Mouse (Mus musculus) lung, postnatal 10 days (tissue): ENCODE measurements at regions not wholly inside any gene's neighbourhood (a gene's known extent, or its start where the extent isn't known, plus 50 kb on each side); places are given as distances from the start of the nearest gene placed in this dataset.

Experiments
- DNase-seq: peaks from one replicate; pipeline ENCODE4 v3.0.0; 2021

DNA sequence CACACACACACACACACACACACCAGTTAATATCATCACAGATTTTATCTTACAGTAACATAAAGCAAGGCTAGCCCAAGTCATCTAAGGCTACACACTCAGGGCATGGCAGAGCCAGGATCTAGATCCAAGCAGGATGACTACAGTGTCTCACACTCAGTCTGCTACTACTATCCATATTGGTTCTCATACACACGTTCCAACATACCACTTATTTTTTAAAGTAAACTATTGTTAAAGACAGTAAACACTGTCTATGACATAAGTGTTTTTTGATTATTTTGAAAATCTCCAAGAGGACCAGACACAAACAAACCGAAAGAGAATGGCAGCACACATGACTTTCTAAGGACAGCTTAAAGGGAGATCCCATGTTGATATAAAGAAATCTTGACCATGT is 306.3 kb downstream of the Gm11361 start:
- DNase-seq, result no peak

GRCm38 (mm10) chr13:28560081-28560480 is 302.8 kb downstream of the Gm11361 start:
- DNase-seq, result no peak

DNA sequence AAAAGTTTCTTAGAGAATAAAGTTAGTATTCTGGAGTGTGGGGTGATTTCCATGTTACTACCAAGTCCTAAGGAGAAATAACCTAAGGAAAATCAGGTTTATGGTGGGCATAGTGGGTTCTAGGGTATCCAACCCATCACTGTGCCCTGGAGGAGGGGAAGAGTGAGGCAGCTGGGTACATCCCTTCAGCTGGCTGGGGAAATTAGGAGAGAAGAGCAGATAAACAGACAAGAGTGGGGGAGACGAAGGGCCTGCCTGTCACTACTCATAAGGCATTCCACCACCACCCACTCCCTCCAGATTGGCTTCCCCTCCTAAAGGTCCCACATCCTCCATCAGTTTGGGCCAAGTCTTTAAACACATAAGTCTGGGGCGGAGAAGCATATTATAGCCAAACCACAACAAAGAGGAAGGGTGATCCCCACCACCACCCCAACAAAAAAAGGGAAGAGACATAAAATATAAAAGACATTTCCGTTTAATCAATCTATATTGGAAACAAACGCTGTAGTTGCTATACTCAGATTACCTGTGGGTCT is 299.8 kb downstream of the Gm11361 start:
- DNase-seq, result no peak

- DNase-seq, result no peak
Observed at GRCm38 (mm10) chr13:28556385-28556938, 299.1 kb downstream of the Gm11361 start.

- DNase-seq, result no peak
Observed at GRCm38 (mm10) chr13:28554143-28554830, 297.0 kb downstream of the Gm11361 start.

- no peak for DNase-seq
Observed at GRCm38 (mm10) chr13:28552974-28553750, 295.8 kb downstream of the Gm11361 start.

DNA sequence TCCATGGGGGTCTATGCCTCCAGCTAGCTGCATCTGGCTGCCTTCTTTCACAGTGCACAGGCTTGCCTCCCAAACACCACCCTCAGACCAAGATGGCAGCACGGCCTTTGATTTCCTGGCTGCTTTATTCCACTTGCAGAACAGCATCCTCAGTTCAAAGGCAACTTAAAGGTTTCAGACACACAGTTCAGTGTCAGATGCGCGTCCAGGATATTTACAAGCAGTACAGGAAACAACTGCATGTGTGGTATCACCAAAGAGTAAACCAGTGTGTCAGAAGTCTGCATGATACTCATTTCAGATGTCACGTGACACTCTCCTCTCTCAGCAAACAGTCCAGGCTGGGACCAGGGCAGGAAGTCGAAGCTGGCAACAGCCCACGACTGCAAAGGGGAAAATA is 294.2 kb downstream of the Gm11361 start:
- peak; percentile 81 for DNase-seq

GRCm38 (mm10) chr13:28545797-28546196 is 288.5 kb downstream of the Gm11361 start:
- DNase-seq, result no peak

DNA sequence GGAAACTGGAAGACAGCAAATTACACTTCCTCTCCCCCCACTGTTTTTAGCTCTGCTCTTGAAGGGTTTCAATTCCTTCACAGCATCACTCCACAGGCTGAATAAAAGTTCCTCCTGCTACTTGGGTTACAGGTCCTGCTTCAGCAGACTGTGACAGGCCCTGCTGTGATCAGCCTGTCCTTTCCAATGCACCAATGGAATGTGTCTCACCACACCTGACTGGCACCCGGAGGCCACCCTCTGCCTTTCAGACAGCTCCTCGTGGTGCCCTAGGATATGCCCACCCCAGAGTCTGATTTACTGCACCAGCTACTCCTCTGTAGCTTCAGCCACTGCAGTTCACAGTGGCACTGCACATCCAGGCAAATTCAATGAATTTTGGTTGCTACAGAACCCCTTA is 288.0 kb downstream of the Gm11361 start:
- no peak for DNase-seq

DNA sequence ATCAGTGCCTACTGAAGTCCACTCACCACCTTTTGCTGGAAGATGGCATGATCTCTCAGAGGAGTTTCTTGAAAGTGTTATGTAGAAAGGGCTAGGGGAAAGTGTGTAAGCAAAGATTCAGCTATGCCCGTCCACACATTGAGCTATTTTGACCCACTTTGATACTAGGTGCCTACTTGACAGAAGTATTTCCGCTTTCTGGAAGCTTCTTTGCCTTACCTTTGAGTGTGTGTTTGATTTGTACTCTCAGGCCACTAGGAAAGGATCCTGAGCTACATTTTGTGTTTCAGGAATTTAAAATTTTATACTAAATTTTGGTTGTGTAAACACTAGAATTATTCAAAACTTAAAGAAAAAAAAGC is 287.5 kb downstream of the Gm11361 start:
- DNase-seq, result no peak

GRCm38 (mm10) chr13:28544003-28544818 is 286.9 kb downstream of the Gm11361 start:
- no peak for DNase-seq

GRCm38 (mm10) chr13:28541607-28542006 is 284.3 kb downstream of the Gm11361 start:
- DNase-seq, result no peak

- DNase-seq, result no peak
Observed at GRCm38 (mm10) chr13:28533080-28533479, 275.8 kb downstream of the Gm11361 start.

DNA sequence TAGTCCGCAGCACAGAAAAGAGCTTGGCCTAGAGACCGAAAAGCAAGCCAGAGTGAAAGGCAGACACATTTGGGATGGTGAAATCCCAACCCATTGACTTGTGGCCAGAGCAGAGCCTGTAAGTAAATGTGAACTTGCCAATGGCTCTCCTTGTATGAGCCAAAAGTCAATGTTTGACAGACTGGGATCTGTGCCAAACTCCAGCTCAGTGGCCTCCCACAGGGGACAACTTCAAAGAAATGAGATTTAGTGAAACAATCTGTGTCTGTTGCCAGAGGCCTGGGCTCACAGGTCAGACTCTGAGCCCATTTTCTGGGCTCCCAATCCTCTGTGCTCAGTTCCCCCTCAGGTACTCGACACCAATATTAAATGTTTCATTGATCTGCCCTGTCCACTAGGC is 274.9 kb downstream of the Gm11361 start:
- peak; percentile 87 for DNase-seq

GRCm38 (mm10) chr13:28531534-28531999 is 274.2 kb downstream of the Gm11361 start:
- peak; percentile 69 for DNase-seq

DNA sequence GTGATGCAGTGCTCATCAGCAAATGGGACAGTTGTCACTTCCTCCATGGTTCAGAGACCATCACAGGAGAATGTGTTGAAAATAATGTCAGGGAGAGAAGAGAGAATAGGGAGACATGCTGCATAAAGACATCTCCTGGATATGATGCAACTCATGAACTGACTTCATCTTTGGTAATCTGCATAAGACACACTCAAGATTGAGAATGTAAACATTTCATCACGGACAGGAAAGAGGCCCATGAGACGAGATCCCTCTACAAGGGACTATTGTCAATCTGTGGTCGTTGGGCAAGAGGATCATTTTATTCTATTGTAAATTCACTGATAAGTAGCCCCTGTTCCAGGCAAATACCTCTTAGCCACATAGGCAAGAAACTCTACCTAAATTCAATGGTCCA is 273.6 kb downstream of the Gm11361 start:
- DNase-seq, result no peak

DNA sequence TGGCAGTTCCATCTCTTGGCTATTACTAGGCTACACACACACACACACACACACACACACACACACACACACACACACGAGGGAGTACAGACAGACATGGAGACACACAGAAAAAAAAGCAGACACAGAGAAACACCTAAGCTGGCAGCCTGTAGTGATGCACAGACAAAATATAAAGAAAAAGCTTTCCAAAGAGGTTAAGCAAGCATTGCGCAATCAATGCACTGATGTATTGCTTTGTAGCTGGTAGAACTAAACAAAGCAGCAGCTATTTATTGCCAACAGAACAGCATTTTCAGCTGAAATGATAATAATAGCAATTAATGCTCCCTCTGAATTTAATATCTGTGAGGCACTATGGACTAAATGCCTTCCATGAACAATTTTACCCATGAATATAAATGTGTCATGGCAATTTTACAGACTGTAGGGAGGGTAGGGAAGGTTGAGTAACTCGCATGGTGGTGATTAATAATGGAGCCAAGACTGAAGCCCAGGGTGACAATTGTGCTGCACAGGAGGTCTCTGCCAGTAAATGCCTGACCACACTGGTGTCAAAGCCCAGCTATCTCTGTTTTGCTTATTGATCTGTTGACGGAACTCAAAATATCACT is 271.7 kb downstream of the Gm11361 start:
- no peak for DNase-seq

- no peak for DNase-seq
Observed at GRCm38 (mm10) chr13:28526299-28526698, 269.0 kb downstream of the Gm11361 start.

GRCm38 (mm10) chr13:28524411-28524810 is 267.1 kb downstream of the Gm11361 start:
- DNase-seq, result no peak

DNA sequence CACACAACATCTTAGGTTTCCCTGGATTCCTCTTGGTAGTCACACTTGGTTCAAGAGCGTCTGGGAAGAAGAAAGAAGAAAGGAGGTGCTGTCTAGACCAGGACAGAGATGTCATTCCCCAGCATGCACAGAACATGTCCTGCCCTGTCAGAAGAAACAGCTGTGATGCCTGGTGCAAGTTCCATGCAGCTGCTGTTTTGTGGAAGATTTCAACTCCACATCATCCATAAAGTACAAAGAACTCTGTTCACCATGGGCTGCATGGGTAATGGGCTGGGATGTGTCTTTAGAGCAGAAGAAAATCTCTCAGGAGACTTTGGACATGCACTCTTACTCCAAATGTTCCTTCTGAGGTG is 262.8 kb downstream of the Gm11361 start:
- no peak for DNase-seq

GRCm38 (mm10) chr13:28519383-28520126 is 262.2 kb downstream of the Gm11361 start:
- DNase-seq, result peak; percentile 49

- no peak for DNase-seq
Observed at GRCm38 (mm10) chr13:28517161-28517560, 259.8 kb downstream of the Gm11361 start.
